Mouse (Mus musculus) megakaryocyte, embryonic 14.5 days (primary cell): ENCODE data around the gene Myb.

Experiments
- FLI1 ChIP-seq: IDR thresholded peaks from 2 replicates; pipeline ENCODE4 v1.6.1; 2012; ENCODE audit warnings: low read length, inconsistent platforms, mixed read lengths
- GATA1 ChIP-seq: IDR thresholded peaks from 3 replicates; pipeline ENCODE4 v1.6.1; 2012; ENCODE audit warnings: mixed read lengths, low read length, inconsistent platforms, borderline replicate concordance

- TF ChIP-seq GATA1 (no peak), FLI1 (no peak)
These were observed 32.6 kb downstream of the Myb start for GRCm38 (mm10) chr10:21128086-21128611.
